Mouse (Mus musculus) embryonic stem cell, embryonic (primary cell): Measurements from ENCODE around the gene Tecta.

Source experiments
- CTCF ChIA-PET, 4 experiments: fragments of 300-600 bp in 2 of 4; fragments of 350-600 bp in 2 of 4; sonication (Branson Sonifier 250); formaldehyde crosslinking; loops; one replicate each; lab custom pipeline; 2022; ENCODE audit warnings: inconsistent platforms in 2 of 4; lab: Charles Lee
- POLR2A ChIA-PET, 4 experiments: fragments of 300-600 bp in 2 of 4; fragments of 350-600 bp in 2 of 4; sonication (Branson Sonifier 250); formaldehyde crosslinking; loops; one replicate each; lab custom pipeline; 2022; ENCODE audit warnings: antibody characterized with exemption in 4 of 4, inconsistent platforms in 1 of 4; lab: Charles Lee

The Tecta gene

GRCm38 (mm10) chr9:42313872-42314271 is 85.9 kb downstream of the Tecta start:
- ChIA-PET CTCF (interaction anchor here in 3 of 4 experiments (0.7 to 3.2 kb wide), 13 partner anchors 9 to 631 kb away, joined by 3 to 15 read pairs (median 3); partner anchors contain the start of genes Grik4 (in 3 of the 3) and Sc5d (in 1 of the 3)), POLR2A (interaction anchor here in 2 of 4 experiments (0.6 to 1.4 kb wide), 3 partner anchors 9 to 1225 kb away, joined by 3 to 5 read pairs (median 3); no protein-coding TSS in a partner anchor)

GRCm38 (mm10) chr9:42311311-42311710 is 88.4 kb downstream of the Tecta start:
- POLR2A ChIA-PET, result interaction anchor here in 1 of 4 experiments (0.7 kb wide), 1 partner anchor 46 kb away, joined by 4 read pairs; no protein-coding TSS in a partner anchor

GRCm38 (mm10) chr9:42303894-42304293 is 95.8 kb downstream of the Tecta start:
- POLR2A ChIA-PET, result interaction anchor here in 2 of 4 experiments (0.8 to 1.9 kb wide), 5 partner anchors 10 to 32 kb away, joined by 3 to 5 read pairs (median 3); no protein-coding TSS in a partner anchor
- CTCF ChIA-PET, result interaction anchor here in 3 of 4 experiments (0.6 to 1.3 kb wide), 4 partner anchors 9 to 604 kb away, joined by 3 to 4 read pairs (median 3); no protein-coding TSS in a partner anchor

More at GRCm38 (mm10) chr9:42311311-42311710, 88.4 kb downstream of the Tecta start:
- CTCF ChIA-PET, result interaction anchor here in 2 of 4 experiments (0.6 kb wide), 2 partner anchors 12 to 14 kb away, joined by 3 to 5 read pairs; no protein-coding TSS in a partner anchor

- CTCF ChIA-PET, result no interaction called here
- POLR2A ChIA-PET, result interaction anchor here in 1 of 4 experiments (1.1 kb wide), 1 partner anchor 29 kb away, joined by 4 read pairs; no protein-coding TSS in a partner anchor
Observed at GRCm38 (mm10) chr9:42301082-42301633, 98.6 kb downstream of the Tecta start.

- POLR2A ChIA-PET, result no interaction called here
- CTCF ChIA-PET, result interaction anchor here in 1 of 4 experiments (0.6 kb wide), 1 partner anchor 18 kb away, joined by 3 read pairs; no protein-coding TSS in a partner anchor
Observed at GRCm38 (mm10) chr9:42296297-42296922, 103.3 kb downstream of the Tecta start.

- POLR2A ChIA-PET, result no interaction called here
- CTCF ChIA-PET, result no interaction called here
Observed at GRCm38 (mm10) chr9:42294131-42294530, 105.6 kb downstream of the Tecta start.

GRCm38 (mm10) chr9:42293596-42293995 is 106.1 kb downstream of the Tecta start:
- POLR2A ChIA-PET, result no interaction called here

GRCm38 (mm10) chr9:42293051-42293450 is 106.7 kb downstream of the Tecta start:
- CTCF ChIA-PET, result interaction anchor here in 1 of 4 experiments (0.6 kb wide), 1 partner anchor 165 kb away, joined by 3 read pairs; no protein-coding TSS in a partner anchor
- POLR2A ChIA-PET, result no interaction called here

More at GRCm38 (mm10) chr9:42293596-42293995, 106.1 kb downstream of the Tecta start:
- CTCF ChIA-PET, result no interaction called here

- CTCF ChIA-PET, result no interaction called here
- POLR2A ChIA-PET, result no interaction called here
Observed at GRCm38 (mm10) chr9:42279676-42280075, 120.1 kb downstream of the Tecta start.
